Mouse (Mus musculus) mesoderm, embryonic 11.5 days (tissue): Measurements from ENCODE around the gene Specc1l.
"Not testable (repeated sequence)": the region's sequence is repeated elsewhere in the genome, so short reads cannot be mapped to it uniquely, and the experiment has no call there.

ENCODE experiments used
- DNase-seq: peaks from one replicate; pipeline ENCODE4 v3.0.0-alpha.2; 2012; ENCODE audit warnings: low read depth, low spot score

Specc1l gene

GRCm38 (mm10) chr10:75277501-75277900, 65.6 kb downstream of the Specc1l start:
- DNase-seq = peak; percentile 16

GRCm38 (mm10) chr10:75282648-75283047, 70.8 kb downstream of the Specc1l start:
- DNase-seq = no peak

- DNase-seq = no peak
Observed at GRCm38 (mm10) chr10:75283821-75284220, 71.9 kb downstream of the Specc1l start.

- DNase-seq = no peak
Observed at GRCm38 (mm10) chr10:75288579-75288978, 76.7 kb downstream of the Specc1l start.

GRCm38 (mm10) chr10:75289392-75289791, 77.5 kb downstream of the Specc1l start:
- no peak for DNase-seq

GRCm38 (mm10) chr10:75290650-75291049, 78.8 kb downstream of the Specc1l start:
- no peak for DNase-seq

- no peak for DNase-seq
Observed at GRCm38 (mm10) chr10:75291338-75291737, 79.5 kb downstream of the Specc1l start.

GRCm38 (mm10) chr10:75292206-75292605, 80.3 kb downstream of the Specc1l start:
- DNase-seq = not testable (repeated sequence)

- DNase-seq = no peak
Observed at GRCm38 (mm10) chr10:75293288-75293687, 81.4 kb downstream of the Specc1l start.

- no peak for DNase-seq
Observed at GRCm38 (mm10) chr10:75294362-75294761, 82.5 kb downstream of the Specc1l start.

GRCm38 (mm10) chr10:75294926-75295325, 83.1 kb downstream of the Specc1l start:
- no peak for DNase-seq

- no peak for DNase-seq
Observed at GRCm38 (mm10) chr10:75298608-75299007, 86.7 kb downstream of the Specc1l start.

GRCm38 (mm10) chr10:75299785-75300418, 88.0 kb downstream of the Specc1l start:
- DNase-seq = no peak

GRCm38 (mm10) chr10:75301195-75301806, 89.4 kb downstream of the Specc1l start:
- DNase-seq = no peak

GRCm38 (mm10) chr10:75301937-75302336, 90.1 kb downstream of the Specc1l start:
- DNase-seq = no peak

- DNase-seq = no peak
Observed at GRCm38 (mm10) chr10:75302536-75302935, 90.7 kb downstream of the Specc1l start.

- DNase-seq = no peak
Observed at GRCm38 (mm10) chr10:75303324-75304048, 91.6 kb downstream of the Specc1l start.

GRCm38 (mm10) chr10:75304049-75304405, 92.2 kb downstream of the Specc1l start:
- DNase-seq = no peak

GRCm38 (mm10) chr10:75304413-75304812, 92.5 kb downstream of the Specc1l start:
- DNase-seq = no peak

GRCm38 (mm10) chr10:75307130-75307529, 95.3 kb downstream of the Specc1l start:
- DNase-seq = no peak

GRCm38 (mm10) chr10:75312361-75312760, 100.5 kb downstream of the Specc1l start:
- DNase-seq = no peak

GRCm38 (mm10) chr10:75314190-75314980, 102.5 kb downstream of the Specc1l start:
- DNase-seq = peak; percentile 26
